Mouse (Mus musculus) kidney, postnatal 36 days (tissue): ENCODE measurements at regions not wholly inside any gene's neighbourhood (a gene's known extent, or its start where the extent isn't known, plus 50 kb on each side); places are given as distances from the start of the nearest gene placed in this dataset.

ENCODE experiments used
- DNase-seq, 2 experiments: peaks; one replicate each; pipeline ENCODE4 v3.0.0; 2021 to 2022; ENCODE audit warnings: mixed read lengths in 2 of 2

DNA sequence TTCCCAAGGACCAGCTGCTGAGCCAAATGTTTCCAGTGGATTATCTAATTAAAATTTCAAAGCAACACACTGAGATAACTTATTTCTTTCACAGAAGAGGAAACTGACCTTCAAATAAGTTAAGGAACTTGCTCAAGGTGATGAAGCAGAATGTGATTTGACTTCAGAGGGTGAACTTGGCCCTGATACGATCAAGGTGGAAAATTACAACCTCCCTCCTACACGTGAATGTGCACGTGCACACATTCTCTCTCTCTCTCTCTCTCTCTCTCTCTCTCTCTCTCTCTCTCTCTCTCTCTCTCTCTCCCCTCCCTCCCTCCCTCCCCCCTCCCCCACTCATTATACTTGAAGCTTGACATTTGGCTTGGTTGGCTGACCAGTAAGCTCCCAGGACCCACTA is 131.8 kb upstream of the Cxcr4 start:
- peak; percentile 44 to 51 for DNase-seq

DNA sequence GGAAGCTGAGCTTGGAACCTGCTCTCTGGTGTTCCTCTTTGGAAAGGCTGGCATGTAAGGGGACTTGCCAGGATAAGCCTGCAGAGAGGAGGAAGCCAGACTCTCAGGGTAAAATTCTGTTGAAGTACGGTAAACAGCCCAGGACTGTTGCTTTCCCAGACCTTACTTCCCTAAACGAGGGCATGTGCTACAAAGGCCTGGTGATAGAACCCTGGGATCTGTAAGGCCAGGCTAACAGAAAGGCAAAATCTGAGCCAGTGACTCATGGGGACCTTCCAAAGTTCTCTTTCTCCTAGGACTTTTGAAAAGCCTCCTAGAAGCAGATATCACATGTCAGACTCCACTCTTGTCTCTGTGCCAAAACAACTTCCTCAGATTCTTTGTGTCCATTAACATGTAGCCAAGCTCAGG is 130.0 kb upstream of the Cxcr4 start:
- peak in 1 of 2 experiments; percentile 48 for DNase-seq

DNA sequence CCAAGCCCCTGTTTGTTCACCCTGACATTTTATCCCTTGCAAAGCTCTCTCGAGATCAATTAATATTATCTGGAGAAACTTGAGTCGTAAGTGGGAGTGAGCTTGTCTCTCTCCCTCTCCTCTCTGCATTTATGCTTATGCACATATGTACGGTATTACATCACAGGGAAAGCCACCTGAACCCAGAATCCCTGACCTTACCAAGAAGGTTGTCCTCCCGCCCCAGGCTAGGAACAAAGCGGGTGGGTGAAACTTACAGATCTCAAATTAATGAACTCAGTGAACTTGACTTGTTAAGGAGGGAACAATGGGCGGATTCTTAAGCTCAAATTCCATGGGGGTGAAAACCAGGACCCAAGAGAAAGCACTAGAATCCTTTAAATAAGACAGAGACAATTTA is 122.8 kb upstream of the Cxcr4 start:
- DNase-seq = peak in 1 of 2 experiments; percentile 26

DNA sequence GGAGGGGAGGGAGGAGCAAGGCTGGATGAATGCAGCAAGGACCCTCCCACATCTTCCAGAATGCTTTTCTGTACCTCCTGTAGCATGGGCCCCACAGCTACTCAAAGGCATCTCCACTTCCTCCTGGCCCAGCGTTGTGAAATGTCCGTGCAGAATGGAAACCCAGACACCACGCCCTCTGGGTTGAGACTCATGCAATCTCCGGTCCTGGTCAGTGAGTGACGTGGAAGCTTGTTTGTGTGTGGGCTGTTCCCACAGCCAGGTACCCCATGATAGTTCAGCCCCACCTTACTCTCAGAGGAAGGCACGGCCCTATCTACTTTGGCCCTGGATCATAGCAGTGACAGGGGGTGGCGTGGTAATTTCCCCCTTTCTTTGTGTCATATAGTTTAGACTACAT is 120.8 kb upstream of the Cxcr4 start:
- no peak for DNase-seq

DNA sequence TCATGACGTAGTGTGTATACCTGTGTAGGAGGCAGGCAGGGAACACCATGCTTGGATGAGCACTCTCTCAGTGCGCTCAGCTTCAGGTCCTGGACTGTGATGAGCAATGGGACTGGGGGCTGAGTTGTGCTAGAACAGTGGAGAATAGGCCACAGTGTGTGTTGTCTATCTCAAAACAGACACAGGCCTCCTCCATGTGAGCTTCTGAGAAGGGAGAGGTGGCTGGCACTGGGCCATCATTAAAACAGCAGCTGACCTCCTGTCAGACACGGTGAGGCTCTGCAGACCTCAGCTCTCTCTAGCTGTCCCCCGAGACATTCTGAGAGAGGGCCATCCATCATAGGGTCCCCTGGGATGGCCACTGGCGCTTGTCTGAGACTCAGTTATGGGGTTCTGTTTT is 119.0 kb upstream of the Cxcr4 start:
- DNase-seq = no peak

DNA sequence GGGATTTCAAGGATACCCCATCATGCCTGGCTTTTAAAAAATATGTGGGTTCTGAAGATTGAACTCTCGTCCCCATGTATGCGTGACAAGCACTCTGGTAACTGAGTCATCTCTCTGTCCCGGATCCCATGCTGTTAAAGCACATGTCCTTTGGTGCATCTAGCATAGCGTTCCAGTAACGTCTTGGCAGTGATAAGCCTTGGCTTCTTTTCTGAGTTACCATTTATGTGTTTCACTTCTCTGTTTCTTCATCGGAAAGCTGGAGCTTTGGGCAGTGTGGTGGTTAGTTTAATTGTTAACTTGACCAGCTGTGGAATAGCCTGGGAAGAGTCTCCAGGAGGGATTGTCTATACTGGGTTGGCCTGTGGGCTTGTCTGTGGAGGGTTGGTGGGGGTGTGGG is 115.7 kb upstream of the Cxcr4 start:
- no peak for DNase-seq

DNA sequence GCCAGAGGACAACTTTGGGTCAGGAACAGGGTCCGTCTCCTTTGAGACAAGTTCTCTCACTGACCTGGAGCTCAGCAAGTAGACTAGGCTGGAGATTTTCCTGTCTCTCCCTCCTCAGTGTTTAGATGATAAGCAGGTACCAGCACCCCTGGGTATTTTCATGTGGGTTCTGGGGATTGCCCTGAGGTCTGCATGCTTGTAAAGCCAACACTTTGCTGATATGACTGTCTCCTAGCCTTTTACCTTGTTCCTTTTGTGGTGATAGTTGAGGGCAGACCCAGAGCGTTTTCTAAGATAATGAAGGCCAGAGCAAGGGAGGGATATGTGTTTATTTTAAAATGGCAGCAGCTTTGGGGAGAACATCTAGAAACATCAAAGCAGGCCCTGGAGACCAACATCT is 114.1 kb upstream of the Cxcr4 start:
- DNase-seq = no peak

DNA sequence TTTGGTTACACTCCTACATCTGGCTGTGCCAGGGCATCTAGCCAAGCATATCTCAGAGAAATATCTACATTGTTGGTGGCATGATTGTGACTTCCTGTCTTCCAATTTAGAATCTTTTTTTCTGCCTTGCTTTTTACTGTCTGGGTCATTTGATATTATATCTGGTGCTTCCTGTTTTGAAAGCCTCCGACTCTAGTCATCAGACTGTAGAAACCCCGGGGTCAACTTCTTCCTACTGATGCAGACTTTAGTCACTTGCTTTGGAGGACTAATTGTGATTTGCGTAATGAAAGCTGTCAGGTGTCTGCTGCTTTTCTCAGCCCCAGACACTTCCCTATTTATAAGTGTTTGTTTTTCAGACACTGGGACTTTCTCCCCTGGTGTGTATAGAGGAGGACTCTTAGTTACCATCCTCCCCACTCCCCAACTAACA is 113.0 kb upstream of the Cxcr4 start:
- DNase-seq = peak; percentile 20 to 32

DNA sequence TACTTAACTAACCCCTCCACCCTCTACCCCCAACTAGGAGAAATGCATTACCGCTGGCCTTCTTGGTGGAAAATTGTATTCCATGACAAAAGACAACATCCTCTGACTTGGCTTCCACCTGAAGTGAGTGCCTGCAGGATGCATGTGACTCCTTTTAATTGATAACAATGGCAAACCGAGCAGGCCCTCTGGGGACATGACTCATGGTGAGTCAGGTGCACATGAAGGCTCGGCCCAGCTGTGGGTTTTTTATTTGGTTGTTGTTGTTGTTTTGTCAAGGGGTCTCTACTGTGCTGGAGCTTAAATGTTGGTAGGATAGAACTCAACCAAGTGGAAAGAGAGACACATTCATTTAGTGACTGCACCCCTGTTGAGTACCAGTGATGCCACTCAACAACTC is 109.2 kb upstream of the Cxcr4 start:
- no peak for DNase-seq

DNA sequence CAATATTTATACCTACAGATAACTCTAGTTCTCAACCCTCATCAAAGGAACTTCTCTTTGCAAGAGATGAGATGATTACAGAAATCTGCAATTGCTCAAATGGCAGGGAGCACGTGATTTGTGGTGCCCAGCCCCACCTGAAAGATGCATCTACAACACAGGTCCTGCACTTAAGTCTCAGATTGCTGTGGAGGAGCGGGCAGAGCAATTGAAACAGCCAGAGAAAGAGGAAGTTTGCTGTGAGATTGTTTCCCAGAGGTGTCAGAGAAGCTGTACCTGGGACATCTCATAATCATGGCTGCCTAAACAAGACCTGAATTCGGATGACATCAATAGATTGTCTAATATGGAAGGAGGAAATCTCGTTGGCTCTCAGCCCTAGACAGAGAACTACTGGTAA is 105.9 kb upstream of the Cxcr4 start:
- no peak for DNase-seq

DNA sequence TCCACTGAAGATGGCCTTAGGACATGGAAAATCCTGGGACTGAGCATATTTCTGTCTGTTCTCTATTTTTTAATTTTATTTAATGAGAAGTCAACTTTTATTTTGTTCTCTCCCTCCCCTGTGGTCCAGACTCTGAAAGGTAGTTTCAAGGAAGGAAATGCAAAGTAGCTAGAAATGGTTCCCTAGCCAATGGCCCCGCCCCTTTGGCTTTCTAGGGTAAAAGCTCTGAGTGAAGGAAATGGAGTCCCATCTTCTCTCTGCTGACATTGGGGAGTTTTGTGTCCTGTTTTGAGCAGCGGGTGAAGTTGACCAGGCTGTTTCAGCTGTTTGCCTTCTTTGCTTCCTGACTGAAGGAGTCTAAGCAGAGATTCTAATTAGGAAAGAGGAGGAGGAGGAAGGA is 103.8 kb upstream of the Cxcr4 start:
- DNase-seq = no peak

DNA sequence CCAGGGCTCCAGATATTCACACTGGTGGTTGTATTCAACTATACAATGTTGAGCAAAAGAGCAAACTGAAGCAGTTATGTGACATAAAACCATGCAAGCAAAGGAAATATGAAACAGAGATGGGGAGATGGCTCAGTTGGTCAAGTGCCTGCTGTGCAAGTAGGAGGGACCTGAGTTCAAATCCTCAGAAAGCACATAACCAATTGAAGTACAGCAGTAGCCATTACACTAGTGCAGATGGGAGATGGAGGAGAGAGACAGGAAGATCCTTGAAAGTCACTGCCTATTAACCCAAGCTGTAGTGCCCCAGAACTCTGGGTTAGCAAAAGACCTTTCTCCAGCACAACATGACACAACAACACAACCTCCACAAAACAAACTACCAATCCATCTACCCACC is 100.7 kb upstream of the Cxcr4 start:
- DNase-seq = no peak

DNA sequence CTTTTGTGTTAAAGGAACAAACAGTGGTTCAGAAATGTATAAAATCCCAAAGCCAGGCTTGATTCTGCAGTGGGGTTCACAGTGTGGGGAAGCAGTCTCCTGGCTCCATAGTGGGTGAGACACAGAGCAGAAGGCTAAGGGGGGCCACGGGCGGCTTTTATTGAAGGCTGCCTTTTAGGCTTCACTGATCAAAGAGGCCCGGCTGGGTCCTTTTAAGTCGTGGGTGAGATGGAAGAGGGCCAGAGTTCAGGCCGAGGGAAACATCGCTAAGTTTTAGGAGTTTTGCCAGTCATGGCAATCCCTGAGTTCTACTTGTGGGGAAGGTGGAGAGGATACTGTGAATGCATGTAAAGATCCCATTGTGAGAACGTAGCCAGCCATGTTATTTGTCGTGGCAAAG is 100.2 kb upstream of the Cxcr4 start:
- DNase-seq = no peak

DNA sequence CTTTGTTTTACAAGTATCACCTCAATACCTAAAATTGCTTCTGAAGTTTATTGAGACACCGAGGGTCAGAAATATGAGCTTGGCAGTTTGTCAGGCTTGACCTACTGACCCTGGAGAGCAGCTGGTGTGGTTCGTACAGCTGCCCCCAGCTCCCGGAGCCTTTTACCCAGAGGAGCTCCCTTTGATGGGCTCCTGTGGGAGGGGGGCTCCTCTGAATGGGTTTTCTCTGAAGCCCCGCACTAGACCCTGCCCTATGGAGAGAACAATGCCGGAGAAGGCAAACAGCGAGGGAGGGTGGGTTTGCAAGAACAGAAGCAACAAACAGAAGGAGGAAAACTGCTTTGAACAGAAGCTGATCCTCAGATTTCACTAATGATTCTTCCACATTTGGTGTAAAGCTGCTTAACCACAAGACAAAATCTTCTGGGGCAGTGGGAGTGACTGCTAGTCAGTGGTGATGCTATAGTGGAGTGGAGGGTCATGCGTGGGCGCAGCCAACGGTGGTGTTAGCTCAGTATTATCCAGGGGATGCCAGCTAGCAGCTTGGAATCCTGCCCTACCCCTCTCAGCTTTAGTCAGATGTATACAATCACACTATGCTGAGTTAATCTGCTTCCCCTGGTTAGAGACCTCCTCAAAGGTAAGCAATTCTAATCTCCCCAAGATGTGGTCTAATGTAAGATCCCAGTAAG is 95.3 kb upstream of the Cxcr4 start:
- no peak for DNase-seq

DNA sequence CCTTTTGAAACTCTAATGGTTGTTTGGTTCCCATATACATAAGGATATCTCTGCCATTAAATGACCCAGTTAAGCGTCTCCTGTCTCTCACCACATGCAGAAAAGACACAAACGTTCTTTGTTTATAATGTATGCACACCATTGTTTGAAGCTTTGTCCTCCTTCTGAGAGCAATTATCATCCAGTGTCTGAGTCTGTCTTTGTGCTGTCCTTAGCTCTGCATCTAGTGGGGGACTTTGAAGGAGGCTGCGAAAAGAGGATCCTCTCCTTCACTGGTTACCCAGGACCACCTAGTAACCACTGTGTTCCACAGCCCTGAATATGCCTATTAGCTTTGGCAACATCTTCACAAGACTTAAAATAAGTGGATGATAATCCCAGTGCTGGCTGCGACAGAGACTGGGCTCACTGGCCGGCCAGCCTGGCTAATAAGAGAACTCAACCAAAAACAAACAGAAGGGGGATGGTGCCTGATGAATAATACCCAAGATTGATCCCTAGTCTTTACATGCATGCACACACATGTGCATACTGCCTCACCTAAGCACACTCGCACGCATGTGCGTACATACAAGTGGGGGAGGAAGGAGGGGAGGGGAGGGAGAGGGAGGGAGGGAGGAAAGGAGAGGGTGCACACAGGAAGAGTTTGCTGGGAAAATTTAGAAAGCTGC is 93.5 kb upstream of the Cxcr4 start:
- no peak for DNase-seq

DNA sequence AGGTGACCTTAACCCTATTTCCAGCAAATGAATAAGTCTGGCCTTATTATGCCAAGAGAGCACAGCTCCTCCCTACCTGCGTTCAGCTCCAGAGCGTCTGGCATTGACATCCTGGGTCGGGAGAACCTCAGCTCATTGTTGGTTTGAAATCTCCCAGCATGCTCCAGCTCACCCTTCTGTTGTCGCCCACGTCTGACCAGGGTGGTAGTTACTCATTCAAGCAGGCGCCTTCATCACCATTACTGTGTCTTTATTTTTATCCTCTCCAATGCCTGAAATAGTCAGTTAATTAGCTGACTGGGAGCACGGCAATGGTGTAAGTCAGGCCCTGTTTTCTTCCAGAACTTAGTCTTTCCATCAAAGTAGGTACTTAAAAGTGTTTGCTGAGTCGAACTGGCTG is 90.8 kb upstream of the Cxcr4 start:
- DNase-seq = no peak

DNA sequence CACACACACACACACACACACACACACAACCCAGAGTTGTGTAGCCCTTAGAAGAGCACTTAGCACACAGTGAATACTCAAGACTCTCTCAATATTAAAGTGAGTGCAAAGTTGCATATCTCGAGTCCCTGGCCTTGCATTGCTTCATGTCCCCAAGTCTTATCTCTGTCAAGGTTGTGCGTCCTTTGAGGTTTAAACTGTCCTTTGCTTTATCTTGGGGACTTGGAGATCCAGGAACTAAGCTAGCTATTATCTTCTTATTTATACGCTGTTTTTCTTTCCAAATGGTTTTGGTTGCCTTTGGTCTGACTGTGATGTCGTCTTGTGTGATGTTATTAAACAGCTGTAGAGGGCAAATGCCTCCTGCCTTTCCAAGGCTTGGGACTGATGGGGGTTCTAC is 89.2 kb upstream of the Cxcr4 start:
- no peak for DNase-seq

DNA sequence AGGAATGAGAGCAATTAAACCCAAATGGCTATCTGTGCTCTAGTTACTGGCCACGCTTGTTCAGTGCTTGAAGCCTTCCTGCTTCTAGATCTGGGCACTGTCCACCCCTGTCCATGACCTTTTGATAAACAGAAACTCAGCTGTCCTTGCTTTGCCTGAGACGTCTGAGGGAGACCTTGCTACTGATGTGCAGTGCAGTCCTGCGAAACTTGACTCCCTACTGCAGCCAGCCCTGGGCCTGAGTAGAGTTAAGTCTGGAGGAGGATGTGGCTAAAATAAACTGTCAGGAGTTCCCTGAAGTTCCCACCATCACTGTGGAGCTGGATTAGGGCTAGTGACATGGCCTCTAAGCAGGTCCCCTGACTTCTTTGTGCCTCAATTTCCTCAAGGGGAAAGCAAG is 88.4 kb upstream of the Cxcr4 start:
- no peak for DNase-seq

DNA sequence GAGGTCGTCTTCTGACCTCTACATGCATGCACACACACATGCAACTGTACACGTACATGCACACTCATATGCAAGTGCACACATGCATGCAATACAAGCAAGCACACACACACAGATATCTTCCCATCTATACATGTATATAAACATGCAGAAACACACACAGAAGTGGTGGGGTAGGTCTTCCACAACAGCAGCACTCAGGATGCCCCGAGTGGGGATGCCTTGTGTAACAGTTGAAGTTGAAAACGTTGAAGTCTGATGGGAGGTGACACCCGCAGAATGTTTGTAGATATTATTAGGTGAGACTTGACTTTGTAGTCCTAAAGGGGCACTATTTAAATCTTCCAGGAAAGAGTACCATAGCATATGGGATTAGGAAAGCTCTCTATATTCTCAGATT is 87.9 kb upstream of the Cxcr4 start:
- DNase-seq = no peak

DNA sequence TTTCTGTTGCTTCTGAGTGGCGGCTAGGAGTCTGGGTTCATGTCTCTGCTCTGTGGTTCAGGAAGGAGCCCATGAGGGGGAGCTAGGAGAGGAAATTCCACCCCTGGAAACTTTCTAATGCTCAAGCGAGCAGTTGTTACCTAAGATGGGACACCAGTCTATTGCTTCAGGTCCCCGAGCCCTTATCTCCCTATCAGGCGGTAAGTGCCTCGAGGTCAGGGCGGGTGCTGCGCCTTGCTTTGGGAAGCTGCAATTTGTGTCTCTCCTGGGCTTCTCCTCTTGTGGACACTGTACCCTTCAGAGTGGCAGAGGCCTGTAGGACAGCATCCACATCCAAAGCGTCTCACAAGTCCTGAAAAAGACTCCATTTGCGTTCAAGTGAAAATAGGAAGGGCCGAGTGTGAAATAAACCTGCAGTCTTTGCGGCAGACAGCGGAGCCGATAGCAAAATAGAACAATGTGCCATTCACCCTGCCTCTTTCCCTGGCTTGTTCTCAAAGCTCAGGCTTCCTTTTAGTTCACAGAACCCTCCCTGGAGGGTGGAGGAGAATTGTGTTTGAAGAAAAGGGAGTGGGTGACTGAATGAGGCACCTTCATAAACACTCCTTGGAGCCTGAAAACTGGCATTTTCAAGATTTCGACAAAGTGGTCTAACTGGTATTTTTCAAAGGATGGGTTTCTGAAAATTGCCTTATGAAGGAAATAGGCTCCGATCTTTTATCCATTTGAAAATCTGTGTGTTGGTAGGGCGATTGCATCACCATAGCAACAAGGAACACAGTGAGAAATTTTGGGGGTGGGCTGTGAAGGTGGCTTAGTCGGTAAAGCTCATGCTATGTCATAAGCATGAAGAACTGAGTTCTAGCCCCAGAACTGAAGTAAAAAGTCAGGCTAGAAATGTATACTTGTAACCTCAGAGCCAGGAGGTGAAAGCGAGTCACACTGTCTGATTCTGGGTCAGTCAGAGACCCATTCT is 87.2 kb upstream of the Cxcr4 start:
- DNase-seq = no peak

DNA sequence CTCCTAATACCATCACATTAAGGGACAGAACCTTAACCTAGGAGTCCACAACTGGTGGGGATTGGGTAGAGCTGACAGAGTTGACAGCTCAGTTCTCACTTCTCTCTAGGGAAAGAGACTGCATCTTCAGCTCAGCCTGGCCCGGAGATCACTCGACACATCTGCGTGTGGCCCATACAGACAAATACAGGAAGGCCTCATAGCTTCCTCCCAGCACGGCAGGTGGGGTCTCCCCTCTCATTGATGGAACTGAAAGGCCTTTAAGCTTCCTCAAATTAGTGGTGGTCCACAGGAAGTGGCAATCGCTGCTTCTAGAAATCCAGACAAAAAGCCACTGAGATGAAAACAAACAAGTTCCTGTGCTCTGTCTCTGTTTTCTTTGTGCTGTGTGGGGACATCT is 83.4 kb upstream of the Cxcr4 start:
- DNase-seq = no peak

DNA sequence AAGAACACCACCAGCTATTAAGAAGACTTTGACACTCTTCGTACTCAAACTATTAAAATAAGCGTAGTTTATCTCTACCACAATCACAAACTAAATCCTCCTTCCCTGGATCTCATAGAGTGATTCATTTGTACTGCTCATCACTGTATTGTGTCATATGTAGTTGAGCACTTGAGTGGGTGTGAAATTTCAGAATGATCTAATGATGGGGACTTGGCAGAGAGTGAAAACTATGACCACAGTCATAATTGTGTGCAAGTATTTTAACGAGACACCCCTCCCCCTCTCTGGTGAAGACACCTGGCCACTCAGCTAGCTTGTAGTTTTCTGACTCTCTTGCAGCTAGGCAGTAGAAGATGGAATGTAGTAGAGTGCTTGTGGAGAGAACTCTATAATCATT is 80.2 kb upstream of the Cxcr4 start:
- no peak for DNase-seq

DNA sequence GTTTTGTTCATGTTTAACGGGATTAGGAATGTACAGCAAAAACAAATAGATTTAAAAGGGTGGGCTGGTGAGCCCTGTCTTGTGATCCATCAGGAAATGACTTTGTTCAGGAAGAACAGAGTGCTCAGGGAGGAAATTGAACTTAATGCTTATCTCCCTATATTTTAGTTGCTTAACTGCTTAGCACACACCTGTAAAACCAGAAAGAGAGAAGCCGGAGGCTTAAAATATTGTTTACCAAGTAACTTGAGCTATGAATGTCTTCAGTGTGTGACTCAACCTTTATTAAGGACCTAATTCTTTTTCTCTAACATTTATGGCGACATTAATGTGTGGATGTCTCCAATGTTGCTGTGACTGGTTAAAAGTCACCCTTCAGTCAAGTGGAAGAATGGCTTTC is 79.4 kb upstream of the Cxcr4 start:
- no peak for DNase-seq

DNA sequence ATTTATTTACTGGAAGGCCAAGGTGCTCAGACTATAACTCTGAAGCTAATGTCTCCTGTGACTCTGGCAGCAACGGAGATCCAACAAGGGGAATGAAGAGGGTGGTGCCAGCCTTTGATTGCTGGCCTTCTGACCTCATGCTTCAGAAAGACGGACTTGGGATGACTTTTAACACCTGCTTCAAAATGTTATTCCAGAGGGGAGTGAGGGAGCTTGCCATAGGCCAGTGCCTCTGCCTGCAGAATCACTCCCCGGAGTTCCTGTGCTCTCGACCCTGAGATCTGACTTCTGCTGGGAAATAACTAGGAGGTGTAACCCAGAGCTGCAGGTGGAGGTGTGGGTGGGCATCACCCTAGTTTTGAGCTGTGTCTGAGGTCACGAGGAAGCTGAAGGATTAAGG is 78.9 kb upstream of the Cxcr4 start:
- DNase-seq = no peak
